Mouse (Mus musculus) A20 (cell line): Measurements from ENCODE around the gene Ahsg.

Experiments
- DNase-seq: peaks from one replicate; pipeline ENCODE4 v3.0.0-alpha.2; 2011; ENCODE audit warnings: low read depth, low spot score

Gene Ahsg

DNA sequence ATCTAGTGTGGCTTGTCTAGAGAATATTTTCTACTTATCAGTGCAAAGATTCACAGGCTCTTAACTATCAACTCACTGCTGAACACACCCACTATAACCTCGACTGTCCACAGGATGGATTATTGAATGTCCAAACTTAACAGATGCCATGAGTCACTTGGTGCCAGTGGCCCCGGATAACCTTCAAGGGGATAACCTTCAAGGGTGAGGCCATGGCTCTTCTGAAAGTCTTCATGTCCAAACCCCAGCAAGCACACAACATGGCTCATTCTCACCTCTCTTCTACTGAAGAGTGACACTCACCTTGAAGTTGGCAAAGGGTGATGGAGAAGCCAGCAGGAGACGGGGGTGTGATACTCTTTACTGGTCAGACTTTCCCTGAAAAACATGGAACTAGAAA, 4.4 kb upstream of the Ahsg start:
- no peak for DNase-seq

DNA sequence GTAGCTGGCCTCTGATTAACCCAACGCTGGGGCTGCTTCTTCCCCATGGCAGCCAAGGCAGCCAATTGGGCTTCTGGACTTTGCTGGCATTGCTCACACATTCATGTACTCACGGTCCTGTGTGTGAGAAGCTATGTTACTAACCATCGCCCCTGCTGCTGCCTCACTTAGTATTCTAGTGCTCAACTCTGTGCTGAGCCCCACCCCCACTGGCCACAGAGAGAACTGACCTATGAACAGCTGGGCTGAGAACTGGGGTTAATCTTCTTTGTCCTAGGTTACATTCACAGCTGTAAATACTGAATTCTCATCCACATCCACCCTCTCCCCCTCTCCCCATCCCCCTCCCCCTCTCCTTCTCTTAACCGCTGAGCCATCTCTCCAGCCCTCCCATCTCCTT, 2.2 kb upstream of the Ahsg start:
- DNase-seq, result no peak

DNA sequence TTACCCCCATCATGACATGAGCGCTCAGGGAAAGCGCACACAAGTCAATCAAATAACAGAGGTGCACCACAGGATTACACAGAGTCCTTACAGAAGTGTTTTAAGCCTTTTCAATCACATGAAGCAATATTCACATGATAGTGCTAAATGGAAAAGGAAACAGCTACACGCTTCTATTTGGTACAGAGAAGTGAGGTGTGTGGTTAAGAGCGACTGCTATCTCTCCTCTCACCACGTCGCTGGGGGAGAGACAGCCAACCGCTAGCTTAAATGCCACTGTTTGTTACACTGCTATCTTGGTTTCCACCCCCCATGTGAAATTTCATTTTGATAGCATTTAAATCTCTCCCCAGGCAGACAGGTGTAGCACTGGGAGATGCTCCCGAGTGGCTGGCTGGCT, 1.4 kb upstream of the Ahsg start:
- no peak for DNase-seq

DNA sequence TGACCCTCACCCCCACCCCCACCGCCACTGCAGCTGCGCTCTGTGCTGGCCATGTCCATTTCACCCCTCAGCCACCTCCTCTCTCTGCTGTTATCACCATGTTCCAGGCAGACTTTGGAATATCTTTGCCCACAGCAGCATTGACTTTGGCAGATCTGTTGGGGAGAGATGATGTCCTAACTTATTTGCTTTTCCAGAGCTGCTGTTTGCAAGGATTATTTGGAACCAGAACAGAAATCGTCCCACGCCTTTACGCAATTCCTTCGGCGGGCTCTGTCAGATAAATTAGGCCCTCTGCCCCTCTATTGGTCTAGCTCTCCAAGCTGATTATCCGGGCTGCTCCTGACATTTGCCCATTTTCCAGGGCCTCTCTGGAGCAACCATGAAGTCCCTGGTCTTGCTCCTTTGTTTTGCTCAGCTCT, 667 bp downstream of the Ahsg start:
- no peak for DNase-seq

DNA sequence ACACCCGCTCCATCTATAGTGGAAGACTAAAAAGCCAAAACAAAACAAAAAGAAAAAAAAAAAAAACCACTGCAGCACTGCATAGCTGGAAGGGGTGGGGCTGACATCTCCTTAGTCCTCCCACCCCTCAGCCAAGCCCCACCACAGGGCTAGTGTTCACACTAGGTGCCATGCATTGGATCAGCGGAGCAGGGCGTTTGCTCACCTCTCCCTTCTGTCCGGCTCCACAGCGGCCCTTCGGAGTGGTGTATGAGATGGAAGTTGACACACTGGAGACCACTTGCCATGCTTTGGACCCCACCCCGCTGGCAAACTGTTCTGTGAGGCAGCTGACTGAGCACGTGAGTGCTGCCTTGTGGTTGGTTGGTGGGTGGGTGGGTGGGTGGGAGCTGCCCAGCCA, 3.0 kb downstream of the Ahsg start:
- no peak for DNase-seq

DNA sequence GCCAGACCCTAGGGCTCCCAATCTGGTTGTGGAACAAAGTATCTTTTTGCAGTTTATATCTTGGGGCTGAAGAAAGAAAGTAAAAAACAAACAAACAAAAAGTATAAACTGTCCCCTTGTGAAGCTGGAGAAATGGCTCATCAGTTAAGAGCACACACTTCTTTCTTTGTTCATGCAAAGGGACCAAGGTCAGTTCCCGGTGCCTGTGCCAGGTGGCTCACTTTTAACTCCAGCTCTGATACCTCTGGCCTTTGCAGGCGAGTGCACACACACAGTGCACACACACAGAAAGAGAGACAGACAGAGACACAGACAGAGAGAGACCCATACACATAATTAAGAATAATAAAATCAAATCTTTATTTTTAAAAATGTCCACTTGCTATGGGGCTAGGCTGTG, 5.5 kb downstream of the Ahsg start:
- DNase-seq, result no peak

DNA sequence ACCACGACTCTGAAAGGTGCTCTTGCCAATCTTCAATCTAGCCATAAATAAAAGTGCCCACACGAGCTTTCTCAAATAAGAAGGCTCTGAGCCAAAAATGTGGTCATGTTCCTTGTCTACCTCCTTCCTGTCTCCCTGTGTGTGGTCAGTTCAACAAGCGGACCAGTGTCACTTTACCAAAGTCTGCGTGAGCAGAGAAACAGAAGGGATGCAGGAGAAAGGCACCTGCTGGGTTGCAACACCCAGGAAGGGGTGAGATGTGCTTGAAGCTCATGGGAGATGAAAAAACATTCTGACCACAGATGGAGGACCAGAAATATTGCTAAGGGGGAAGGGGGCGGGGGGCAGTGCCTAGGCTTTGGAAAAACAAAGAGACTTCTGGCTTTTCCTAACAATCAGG, 8.3 kb downstream of the Ahsg start:
- DNase-seq, result no peak

DNA sequence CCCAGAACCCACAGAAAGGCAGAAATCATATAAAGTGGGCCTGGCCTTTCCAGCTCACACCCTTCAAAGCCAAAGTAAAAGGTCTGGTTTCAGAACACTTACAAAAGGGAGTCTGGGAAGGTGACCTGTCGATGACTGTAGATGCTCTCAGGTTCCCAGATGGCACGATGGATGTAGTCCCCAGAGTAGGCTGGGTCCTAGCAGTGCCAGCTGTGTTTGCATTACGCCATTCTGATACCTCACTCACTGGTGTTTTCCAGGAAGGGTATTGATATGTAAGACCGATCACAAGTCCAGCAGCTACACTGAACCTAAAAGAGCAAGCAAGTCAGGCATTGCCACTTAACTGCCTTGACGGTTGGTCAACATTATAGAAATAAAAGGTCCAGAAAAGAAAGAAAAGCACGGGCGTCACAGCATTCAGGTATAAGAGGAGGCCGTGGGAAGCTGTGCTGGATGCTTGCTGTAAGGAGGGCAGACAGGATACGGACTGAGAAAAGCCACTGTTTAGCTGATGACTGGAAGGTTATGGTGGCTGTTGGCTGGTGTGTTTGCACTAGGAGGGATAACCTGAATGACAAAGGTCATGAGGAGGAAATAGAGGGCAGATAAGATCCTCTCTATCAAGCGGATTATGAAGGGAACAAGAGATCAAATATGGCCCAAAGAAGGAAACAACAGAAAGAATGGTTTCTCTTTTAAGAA, 8.9 kb downstream of the Ahsg start:
- DNase-seq, result no peak

DNA sequence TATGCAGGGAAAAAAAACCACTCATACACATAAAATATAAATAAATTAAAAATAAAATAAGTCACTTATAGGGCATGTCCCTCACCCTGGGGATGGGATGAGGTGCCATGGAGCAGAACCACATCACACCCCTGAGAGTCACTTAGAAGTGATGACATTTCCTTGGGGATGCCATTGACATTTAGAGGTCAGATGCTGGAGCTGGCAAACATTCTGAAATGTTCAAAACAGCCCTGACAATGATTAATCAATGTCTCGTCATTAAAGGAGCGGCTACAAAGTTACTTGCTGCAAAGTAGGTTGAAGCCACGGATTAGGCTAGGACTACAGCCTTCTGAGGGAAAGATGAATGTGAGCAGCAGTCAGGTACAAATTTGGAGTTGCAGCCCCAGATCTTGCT, 10.2 kb downstream of the Ahsg start:
- DNase-seq, result no peak

DNA sequence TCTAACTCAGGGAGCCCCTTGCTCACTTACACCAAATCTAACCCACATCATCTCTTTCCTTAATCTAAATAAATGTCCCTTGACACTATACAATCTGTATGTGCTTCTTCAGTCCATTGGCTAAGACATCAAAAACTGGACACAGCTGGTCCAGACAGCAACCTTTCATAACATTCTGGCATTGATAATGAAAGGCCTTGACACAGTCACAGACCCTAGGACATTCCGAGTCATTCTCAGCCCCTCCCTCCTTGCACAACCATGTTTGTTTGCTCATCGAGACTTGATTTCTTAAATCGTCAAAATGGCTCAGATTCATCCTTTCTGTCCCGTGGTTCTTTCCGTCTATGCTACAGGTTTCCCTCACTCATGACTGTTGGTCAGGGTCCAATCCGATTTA, 18.2 kb downstream of the Ahsg start:
- no peak for DNase-seq

DNA sequence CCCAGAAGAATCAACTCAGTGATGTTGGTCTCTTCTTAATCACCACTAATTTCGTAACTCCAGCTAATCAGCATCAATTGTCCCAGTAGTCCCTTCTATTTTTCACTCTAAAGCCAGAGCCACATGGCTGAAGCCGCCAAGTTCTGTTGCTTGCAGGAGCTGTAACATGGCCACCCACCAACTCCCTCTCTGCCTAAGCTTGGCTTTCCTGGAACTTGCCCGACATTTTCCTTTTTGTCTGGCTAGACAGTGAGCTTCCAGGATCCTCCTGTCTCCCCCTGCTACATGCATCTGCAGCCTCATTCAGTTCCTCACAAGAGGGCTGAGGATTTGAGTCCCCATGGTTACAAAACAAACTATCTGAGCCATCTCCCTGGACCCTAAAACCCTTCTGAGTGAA, 20.9 kb downstream of the Ahsg start:
- no peak for DNase-seq

DNA sequence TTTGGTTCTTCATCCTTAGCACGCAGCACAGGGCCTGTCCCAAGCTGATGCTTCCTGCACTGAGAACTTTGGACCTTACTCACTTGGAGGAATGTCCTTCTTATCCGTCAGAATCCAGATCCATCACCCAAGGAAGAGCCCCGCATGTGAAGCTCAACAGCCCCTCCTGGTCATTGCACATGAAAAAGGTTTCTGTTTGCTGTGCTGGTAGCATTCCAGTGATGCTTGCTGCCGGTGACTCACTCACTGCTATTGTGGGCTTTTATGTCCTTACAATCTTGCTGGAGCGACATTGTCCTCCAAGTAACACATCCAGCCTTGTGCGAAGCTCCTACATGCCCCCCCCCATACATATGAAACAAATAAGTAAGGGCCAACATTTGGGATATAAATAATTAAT, 21.8 kb downstream of the Ahsg start:
- no peak for DNase-seq

DNA sequence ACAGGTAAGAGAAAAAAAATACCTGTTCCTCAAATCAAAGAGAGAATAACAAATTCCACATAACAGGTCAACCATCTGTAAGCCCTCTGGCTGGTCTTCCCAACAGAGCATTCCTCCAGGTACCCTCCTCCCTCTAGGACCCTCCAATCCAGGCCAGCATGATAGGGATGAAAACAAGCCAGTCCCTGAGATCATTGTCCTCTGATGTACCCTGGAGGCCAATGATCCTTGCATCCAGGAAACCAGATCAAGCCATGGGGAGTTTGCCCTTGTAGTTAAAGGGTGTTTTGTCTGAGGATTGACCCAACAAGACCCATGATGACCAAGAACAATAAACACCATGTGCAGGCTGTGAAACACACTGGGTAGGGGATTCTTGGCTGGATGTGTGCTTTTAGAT, 23.2 kb downstream of the Ahsg start:
- DNase-seq, result no peak

DNA sequence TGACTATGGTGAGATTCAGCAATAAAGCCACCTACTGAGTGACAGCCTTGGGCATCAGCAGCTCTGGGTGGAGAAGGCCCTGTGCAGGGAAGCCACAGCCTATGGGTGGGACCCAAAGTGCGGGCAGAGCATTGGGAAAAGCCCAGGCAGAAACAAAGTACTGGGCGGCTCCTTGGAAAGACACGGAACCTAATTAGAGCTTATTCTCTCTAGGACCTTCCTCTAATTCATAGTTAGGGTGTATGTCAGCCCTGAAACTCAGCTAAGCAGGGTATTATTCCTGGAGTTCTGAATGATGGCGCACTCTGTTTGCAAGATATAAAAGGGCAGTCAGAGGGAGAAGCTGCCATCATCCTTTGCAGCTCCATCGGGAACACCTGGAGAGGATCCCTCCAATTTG, 27.0 kb downstream of the Ahsg start, which contains the start of gene Fetub:
Gene Fetub, plus strand, starts transcription at position 301 of the 400 bp plus-strand sequence.
- DNase-seq, result no peak

DNA sequence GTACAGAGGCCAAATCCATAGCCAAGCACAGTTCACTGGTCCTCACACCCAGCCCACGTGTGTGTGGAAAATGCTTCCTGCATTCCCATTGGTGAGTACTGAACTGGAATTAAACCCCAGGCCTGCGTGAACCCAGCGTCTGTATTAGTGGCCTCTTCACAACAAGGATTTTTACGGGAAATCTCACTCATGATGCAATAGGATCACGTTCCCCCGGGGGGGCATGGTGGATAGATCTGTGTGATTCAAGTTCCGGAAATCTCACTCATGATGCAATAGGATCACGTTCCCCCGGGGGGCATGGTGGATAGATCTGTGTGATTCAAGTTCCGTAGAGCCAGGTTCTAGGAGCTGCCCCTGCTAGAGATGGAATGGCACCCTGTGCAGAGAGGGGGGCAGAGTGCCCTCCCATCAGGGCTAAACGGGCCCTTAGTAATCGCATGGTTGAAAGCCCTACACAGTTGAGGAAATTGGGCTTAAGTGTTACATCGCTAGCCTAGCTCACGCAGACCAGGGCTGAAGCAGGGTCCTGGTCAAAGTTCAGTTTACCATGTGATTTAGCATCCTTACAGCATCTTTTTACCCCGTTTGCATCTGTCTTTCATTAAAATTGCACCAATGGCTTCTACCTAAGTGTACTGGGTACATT, 27.7 kb downstream of the Ahsg start:
- DNase-seq, result no peak

DNA sequence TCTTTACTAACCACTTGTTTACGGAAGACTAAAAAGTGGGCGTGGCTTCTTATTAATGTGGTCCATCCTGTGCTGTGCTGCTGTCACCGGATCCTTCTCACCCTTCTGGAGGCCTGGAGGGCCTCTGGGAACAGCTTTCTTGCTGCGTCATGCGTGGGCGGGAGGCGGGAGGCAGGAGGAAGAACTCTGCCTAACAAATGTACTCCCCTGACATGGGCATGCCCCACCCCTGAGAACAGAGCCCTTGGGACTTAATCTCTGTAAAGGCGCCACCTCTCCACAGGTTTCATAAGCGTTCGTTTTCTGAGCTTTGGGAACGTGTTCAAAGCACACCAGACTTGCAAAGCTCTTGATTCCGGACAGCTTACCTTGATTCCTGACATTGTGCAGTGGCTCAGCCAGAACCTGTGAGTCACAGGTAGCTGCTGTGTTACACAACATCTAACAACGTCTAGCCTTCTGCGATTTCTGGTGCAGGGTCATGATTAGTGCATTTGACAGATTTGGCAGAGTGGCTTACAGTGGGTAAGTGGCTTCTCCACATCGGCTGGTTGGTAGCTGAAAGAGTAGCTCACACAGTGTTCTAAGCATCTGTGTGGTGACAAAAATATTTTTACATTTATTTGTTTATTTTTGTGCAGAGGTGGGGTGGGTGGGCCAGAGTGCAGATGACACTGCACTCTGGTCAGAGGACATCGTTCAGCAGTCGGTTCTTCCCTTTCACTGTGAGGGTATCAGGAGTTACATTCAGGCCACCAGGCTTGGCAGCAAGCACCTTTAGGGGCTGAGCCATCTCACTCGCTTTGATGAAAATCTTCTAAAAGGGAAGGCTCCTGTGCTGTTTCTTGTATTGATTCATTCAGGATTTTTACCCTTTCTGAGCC, 29.1 kb downstream of the Ahsg start:
- DNase-seq, result no peak

DNA sequence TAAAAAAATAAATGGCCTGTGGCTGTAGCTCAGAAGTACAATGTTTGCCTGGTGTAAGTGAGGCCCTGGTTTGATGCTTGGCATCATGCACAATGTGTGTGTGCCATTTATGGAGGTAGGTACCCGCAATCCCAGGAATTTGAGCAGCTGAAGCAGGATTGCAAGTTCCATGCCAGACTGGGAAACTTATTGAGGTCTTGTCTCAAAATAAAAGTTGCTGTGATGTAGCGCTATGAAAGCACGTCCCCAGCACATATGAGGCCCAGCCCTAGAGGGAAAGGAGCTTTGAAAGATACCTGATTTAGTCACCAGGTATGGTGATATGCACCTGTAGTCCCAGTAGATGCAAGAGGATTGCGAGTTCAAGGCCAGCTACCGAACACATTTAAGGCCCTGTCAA, 30.7 kb downstream of the Ahsg start:
- no peak for DNase-seq

DNA sequence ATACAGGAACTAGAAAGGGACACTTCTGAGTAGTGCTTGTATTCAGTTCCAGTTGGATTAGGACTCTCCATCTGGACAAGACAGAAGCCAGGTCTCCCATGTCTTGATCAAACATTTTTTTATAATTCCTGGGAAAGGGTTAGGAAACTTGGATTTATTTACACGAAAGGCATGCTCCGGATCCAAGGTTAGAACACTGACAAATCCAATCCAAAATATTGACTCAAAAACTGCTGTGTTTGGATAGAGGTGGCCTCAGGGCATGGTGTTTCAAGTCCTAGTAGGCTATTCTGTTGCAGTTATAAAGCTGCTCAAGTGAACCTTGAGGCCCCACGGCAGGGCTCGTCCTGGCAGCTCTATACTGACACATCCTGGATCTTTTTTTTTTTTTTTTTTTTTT, 31.4 kb downstream of the Ahsg start:
- no peak for DNase-seq

DNA sequence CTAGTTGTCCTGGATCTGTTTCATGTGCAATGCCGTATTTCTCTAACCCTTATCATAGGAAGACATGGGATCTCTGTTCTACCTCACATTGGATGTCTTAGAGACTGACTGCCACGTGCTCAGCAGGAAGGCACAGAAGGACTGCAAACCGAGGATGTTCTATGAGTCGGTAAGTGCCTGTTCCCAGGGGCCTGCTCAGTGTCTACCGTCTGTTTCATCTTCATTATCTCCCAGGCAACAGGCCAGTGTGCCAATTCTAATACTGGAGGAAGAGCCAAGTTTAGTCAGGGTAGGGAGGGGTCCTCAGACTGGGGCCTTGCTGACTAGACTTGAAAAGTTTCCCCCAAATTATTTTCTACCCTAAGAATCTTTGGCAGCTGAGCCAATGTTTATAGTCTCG, 38.5 kb downstream of the Ahsg start:
- DNase-seq, result no peak

DNA sequence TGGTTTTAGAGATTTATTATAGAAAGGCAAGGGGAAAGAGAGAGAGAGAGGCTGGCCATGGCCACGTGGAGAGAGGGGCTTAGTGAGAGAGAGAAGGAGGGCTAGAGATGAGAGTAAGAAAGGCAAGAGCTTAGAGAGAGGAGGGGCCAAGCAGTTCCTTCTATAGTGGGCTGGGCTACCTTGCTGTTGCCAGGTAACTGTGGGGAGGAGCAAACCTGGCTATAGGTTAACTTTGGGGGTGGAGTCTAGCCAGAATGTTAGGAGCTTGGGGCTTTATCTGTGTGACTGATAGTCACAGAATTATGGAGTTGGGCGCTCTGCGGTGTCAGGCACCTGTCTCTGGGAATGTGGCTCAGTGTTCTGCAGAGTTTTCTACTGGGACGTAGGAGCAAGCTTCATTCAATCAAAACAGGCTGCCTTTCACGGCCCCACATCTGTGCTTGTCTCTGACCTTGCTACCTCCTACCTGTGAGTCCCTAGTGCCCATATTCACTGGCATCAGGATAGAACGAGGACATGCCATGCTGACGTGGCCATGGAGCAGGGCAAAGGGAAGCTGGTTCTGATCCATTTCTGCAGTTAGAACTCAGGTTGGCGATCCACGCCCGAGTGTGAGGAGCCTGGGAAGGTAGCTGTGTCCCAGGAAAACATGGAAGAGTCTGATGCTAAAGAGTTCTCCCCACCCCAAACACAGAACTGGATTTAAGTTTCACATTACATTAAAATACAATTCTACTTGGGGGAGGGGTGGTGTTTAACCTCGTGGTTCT, 40.5 kb downstream of the Ahsg start:
- DNase-seq, result no peak

DNA sequence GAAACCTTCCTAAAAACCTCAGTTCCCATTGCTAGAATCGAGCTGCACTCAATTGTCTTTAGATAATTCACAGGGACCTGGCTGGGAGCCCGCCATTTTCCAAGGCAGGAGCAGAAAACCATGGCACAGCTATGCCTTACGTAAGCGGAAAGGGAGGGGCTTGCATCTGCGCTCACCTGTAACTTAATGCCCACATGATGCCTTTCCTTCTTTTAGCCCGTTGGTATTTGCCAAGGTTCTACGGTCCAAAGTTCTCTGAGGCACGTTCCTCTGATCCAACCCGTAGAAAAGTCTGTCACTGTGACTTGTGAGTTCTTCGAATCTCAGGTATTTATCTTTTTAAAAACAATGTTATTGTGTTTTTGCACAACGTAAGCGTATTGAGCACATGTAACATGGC, 46.6 kb downstream of the Ahsg start:
- DNase-seq, result no peak

DNA sequence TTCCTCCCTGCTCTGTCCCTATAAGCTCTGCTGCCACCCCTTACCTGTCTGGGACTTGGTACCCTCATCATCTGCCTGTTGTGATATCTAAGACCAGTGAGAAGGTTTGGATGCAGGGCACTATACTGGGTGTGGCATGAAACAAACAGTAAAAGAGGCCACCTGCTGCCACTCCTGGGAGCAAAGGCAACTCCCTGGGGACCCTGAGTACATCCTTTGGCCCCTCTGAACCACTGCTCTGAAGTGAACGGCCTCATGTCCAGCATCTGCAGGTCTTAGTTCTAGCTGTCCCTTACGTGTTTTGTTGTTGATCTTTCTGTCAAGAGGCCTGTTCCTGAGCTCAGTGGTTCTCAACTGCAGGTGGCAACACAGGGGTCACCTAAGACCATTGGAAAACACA, 47.5 kb downstream of the Ahsg start:
- DNase-seq, result peak; percentile 28
